Mouse (Mus musculus): ENCODE results near the gene Ttc39d. TPM values are rescaled to one million over a fixed set of nuclear protein-coding genes. Genes with fewer than 3 reads are reported as not detected.

Gene Ttc39d
- total RNA-seq, 2 experiments from 2014 or later, result not detected

GRCm38 (mm10) chr17:80255208-80255607 is 47.9 kb downstream of the Ttc39d start:
- ATAC-seq (replicated peaks; ENCODE audit: poor library complexity), result peak; percentile 23; the same call in 1 of the 2 replicates

DNA sequence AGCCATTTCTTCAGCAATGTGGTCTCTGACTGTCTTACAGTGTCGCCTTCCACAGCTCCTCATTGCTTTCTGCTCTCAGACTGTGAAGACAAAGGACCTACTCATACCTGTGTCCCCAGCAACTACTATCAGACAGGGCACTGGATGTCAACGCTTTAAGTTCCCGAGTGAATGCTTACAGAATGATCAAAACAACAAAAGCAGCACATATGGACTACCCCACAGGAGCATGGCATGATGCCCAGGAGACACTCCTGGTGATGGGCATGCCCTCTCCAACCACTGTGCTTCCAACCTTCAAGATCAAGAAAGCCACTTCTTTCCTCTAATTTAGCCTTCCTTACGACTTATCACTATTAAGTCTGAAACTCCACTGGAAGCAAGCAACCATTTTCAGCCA is 59.8 kb downstream of the Ttc39d start:
- ATAC-seq (replicated peaks; ENCODE audit: poor library complexity), result no peak

Other genes starting within 250 kb of the Ttc39d start
- 106 and 109 TPM in 2 replicates for gene Hnrnpll, start 145.1 kb upstream of the Ttc39d start, total RNA-seq (2015)
- 55.6 and 61.3 TPM in 2 replicates for gene Hnrnpll, start 145.1 kb upstream of the Ttc39d start, total RNA-seq (2017)
- 5.9 and 7.6 TPM in 2 replicates for gene Galm, start 80.0 kb upstream of the Ttc39d start, total RNA-seq (2015)
- 4.5 and 6.7 TPM in 2 replicates for gene Galm, start 80.0 kb upstream of the Ttc39d start, total RNA-seq (2017)
- gene Srsf7, start 153 bp upstream of the Ttc39d start, total RNA-seq (2015), result 538 and 545 TPM in 2 replicates
- gene Srsf7, start 153 bp upstream of the Ttc39d start, total RNA-seq (2017), result 490 and 575 TPM in 2 replicates
- gene Gemin6, start 17.0 kb downstream of the Ttc39d start, total RNA-seq (2015), result 44.5 and 47.4 TPM in 2 replicates
- gene Gemin6, start 17.0 kb downstream of the Ttc39d start, total RNA-seq (2017), result 44.8 and 51.5 TPM in 2 replicates
- gene Morn2, start 82.7 kb downstream of the Ttc39d start, total RNA-seq (2015), result 8.9 and 13.4 TPM in 2 replicates
- 7.1 and 14.9 TPM in 2 replicates for gene Morn2, start 82.7 kb downstream of the Ttc39d start, total RNA-seq (2017)
- gene Dhx57, start 83.0 kb downstream of the Ttc39d start, total RNA-seq (2015), result 9.2 and 11.3 TPM in 2 replicates
- gene Dhx57, start 83.0 kb downstream of the Ttc39d start, total RNA-seq (2017), result 10.2 and 15.3 TPM in 2 replicates
- 0.35 TPM in 1 of 2 replicates, not detected in the other for gene Arhgef33, start 99.9 kb downstream of the Ttc39d start, total RNA-seq (2015)
- 1.7 TPM in 1 of 2 replicates, not detected in the other for gene Arhgef33, start 99.9 kb downstream of the Ttc39d start, total RNA-seq (2017)
- gene Gm10190, start 166.1 kb downstream of the Ttc39d start, total RNA-seq (2015), result not detected in 2 replicates
- gene Gm10190, start 166.1 kb downstream of the Ttc39d start, total RNA-seq (2017), result not detected in 2 replicates